Mouse (Mus musculus): ENCODE results near the gene St6galnac3. TPM values are rescaled to one million over a fixed set of nuclear protein-coding genes. Genes with fewer than 3 reads are reported as not detected.

St6galnac3 gene
- polyA plus RNA-seq, 1 experiment: not detected

GRCm38 (mm10) chr3:153610239-153610638 lies 114.7 kb downstream of the St6galnac3 start:
- no peak overlapping the region for H3K4me3 ChIP-seq (ENCODE audit: insufficient read depth, poor library complexity, severe bottlenecking)
- no peak overlapping the region for H3ac ChIP-seq (ENCODE audit: control insufficient read depth, insufficient read length, low read depth)
- no peaks in the 10 kb centered on the region for H3K36me3 ChIP-seq (ENCODE audit: control insufficient read depth, insufficient read depth)
- peaks cover 3% of the 10 kb centered on the region for H3K27me3 ChIP-seq (ENCODE audit: control insufficient read depth, insufficient read depth, insufficient read length)
- TF ChIP-seq CEBPB (IDR thresholded peaks at IDR 0.05; ENCODE audit: low read depth): no peak
- TF ChIP-seq USF1 (IDR thresholded peaks at IDR 0.05; ENCODE audit: low read depth): no peak
- TF ChIP-seq MAX (IDR thresholded peaks at IDR 0.05): no peak
- TF ChIP-seq MYOD1 (IDR thresholded peaks at IDR 0.05; ENCODE audit: control insufficient read depth, insufficient read length, low read depth): no peak
- TF ChIP-seq MYOG (IDR thresholded peaks at IDR 0.05; ENCODE audit: control insufficient read depth, extremely low read depth, insufficient read length): no peak
- no peak for TF ChIP-seq CTCF (IDR thresholded peaks at IDR 0.05; ENCODE audit: control insufficient read depth, insufficient read depth, insufficient read length)
- no peak for TF ChIP-seq FOSL1 (IDR thresholded peaks at IDR 0.05; ENCODE audit: insufficient read depth, low read length, poor library complexity, severe bottlenecking)
- H3K79me3 ChIP-seq (ENCODE audit: low read depth): no peaks in the 10 kb centered on the region
- no peaks in the 10 kb centered on the region for H3K79me2 ChIP-seq (ENCODE audit: control insufficient read depth, insufficient read depth)

- H3K4me3 ChIP-seq (ENCODE audit: insufficient read depth, poor library complexity, severe bottlenecking): no peak overlapping the region
- peaks cover 3% of the 10 kb centered on the region for H3K27me3 ChIP-seq (ENCODE audit: control insufficient read depth, insufficient read depth, insufficient read length)
- no peak overlapping the region for H3ac ChIP-seq (ENCODE audit: control insufficient read depth, insufficient read length, low read depth)
- H3K79me2 ChIP-seq (ENCODE audit: control insufficient read depth, insufficient read depth): no peaks in the 10 kb centered on the region
- H3K79me3 ChIP-seq (ENCODE audit: low read depth): no peaks in the 10 kb centered on the region
- TF ChIP-seq MAX (IDR thresholded peaks at IDR 0.05) (no peak), USF1 (IDR thresholded peaks at IDR 0.05; ENCODE audit: low read depth) (no peak), CEBPB (IDR thresholded peaks at IDR 0.05; ENCODE audit: low read depth) (no peak), MYOG (IDR thresholded peaks at IDR 0.05; ENCODE audit: control insufficient read depth, extremely low read depth, insufficient read length) (no peak), CTCF (IDR thresholded peaks at IDR 0.05; ENCODE audit: control insufficient read depth, insufficient read depth, insufficient read length) (no peak), MYOD1 (IDR thresholded peaks at IDR 0.05; ENCODE audit: control insufficient read depth, insufficient read length, low read depth) (no peak), FOSL1 (IDR thresholded peaks at IDR 0.05; ENCODE audit: insufficient read depth, low read length, poor library complexity, severe bottlenecking) (no peak)
- no peaks in the 10 kb centered on the region for H3K36me3 ChIP-seq (ENCODE audit: control insufficient read depth, insufficient read depth)
Measured at GRCm38 (mm10) chr3:153606331-153606730, 118.6 kb downstream of the St6galnac3 start.

GRCm38 (mm10) chr3:153605767-153606098 lies 119.2 kb downstream of the St6galnac3 start:
- peaks cover 3% of the 10 kb centered on the region for H3K27me3 ChIP-seq (ENCODE audit: control insufficient read depth, insufficient read depth, insufficient read length)
- H3K4me3 ChIP-seq (ENCODE audit: insufficient read depth, poor library complexity, severe bottlenecking): no peak overlapping the region
- H3ac ChIP-seq (ENCODE audit: control insufficient read depth, insufficient read length, low read depth): no peak overlapping the region
- TF ChIP-seq MAX (IDR thresholded peaks at IDR 0.05) (no peak), MYOD1 (IDR thresholded peaks at IDR 0.05; ENCODE audit: control insufficient read depth, insufficient read length, low read depth) (no peak), USF1 (IDR thresholded peaks at IDR 0.05; ENCODE audit: low read depth) (no peak), CTCF (IDR thresholded peaks at IDR 0.05; ENCODE audit: control insufficient read depth, insufficient read depth, insufficient read length) (no peak), FOSL1 (IDR thresholded peaks at IDR 0.05; ENCODE audit: insufficient read depth, low read length, poor library complexity, severe bottlenecking) (no peak), MYOG (IDR thresholded peaks at IDR 0.05; ENCODE audit: control insufficient read depth, extremely low read depth, insufficient read length) (no peak), CEBPB (IDR thresholded peaks at IDR 0.05; ENCODE audit: low read depth) (no peak)
- H3K36me3 ChIP-seq (ENCODE audit: control insufficient read depth, insufficient read depth): no peaks in the 10 kb centered on the region
- no peaks in the 10 kb centered on the region for H3K79me3 ChIP-seq (ENCODE audit: low read depth)
- no peaks in the 10 kb centered on the region for H3K79me2 ChIP-seq (ENCODE audit: control insufficient read depth, insufficient read depth)

DNA sequence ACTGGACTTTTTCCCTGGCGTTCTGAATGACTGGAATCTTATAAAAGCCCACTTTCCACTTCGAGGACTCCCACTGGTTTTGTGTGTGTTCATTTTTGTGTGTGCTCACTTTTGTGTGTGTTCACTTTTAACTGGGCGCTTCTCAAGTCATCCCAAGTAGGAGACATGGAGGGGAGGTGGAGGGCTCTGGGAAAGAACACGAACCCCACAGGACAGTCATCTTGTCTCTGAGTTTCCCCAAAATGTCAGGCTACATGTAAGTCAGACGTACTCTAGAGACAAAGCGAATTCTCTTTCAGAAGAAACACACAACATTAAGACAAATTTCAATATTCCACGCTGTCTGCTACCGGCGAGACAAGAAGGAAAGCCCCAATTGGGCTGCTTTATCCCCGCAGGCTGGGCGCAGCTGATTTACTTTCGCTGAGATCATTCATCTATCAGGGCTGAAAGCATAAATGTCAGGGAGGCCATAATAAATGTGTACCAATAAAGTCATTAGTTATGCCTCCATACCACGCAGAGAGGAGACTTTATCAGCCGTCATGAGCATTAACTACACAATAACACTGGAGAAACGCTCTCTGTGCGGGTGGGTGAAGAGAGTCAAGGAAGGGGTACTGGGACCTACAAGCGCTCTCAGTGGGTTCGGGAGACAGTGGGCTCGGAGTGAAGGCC lies 119.7 kb downstream of the St6galnac3 start:
- Histone ChIP-seq H3K4me3 (ENCODE audit: insufficient read depth, poor library complexity, severe bottlenecking) (no peak overlapping the region), H3ac (ENCODE audit: control insufficient read depth, insufficient read length, low read depth) (no peak overlapping the region), H3K79me2 (ENCODE audit: control insufficient read depth, insufficient read depth) (no peaks in the 10 kb centered on the region), H3K79me3 (ENCODE audit: low read depth) (no peaks in the 10 kb centered on the region), H3K36me3 (ENCODE audit: control insufficient read depth, insufficient read depth) (no peaks in the 10 kb centered on the region), H3K27me3 (ENCODE audit: control insufficient read depth, insufficient read depth, insufficient read length) (peaks cover 3% of the 10 kb centered on the region)
- TF ChIP-seq USF1 (IDR thresholded peaks at IDR 0.05; ENCODE audit: low read depth) (no peak), FOSL1 (IDR thresholded peaks at IDR 0.05; ENCODE audit: insufficient read depth, low read length, poor library complexity, severe bottlenecking) (no peak), MAX (IDR thresholded peaks at IDR 0.05) (no peak), MYOG (IDR thresholded peaks at IDR 0.05; ENCODE audit: control insufficient read depth, extremely low read depth, insufficient read length) (no peak), CTCF (IDR thresholded peaks at IDR 0.05; ENCODE audit: control insufficient read depth, insufficient read depth, insufficient read length) (no peak), MYOD1 (IDR thresholded peaks at IDR 0.05; ENCODE audit: control insufficient read depth, insufficient read length, low read depth) (no peak), CEBPB (IDR thresholded peaks at IDR 0.05; ENCODE audit: low read depth) (no peak)

- Histone ChIP-seq H3K79me3 (ENCODE audit: low read depth) (no peaks in the 10 kb centered on the region), H3K36me3 (ENCODE audit: control insufficient read depth, insufficient read depth) (no peaks in the 10 kb centered on the region), H3ac (ENCODE audit: control insufficient read depth, insufficient read length, low read depth) (no peak overlapping the region), H3K27me3 (ENCODE audit: control insufficient read depth, insufficient read depth, insufficient read length) (no peaks in the 10 kb centered on the region), H3K4me3 (ENCODE audit: insufficient read depth, poor library complexity, severe bottlenecking) (no peak overlapping the region), H3K79me2 (ENCODE audit: control insufficient read depth, insufficient read depth) (no peaks in the 10 kb centered on the region)
- no peak for TF ChIP-seq MYOG (IDR thresholded peaks at IDR 0.05; ENCODE audit: control insufficient read depth, extremely low read depth, insufficient read length)
- TF ChIP-seq CEBPB (IDR thresholded peaks at IDR 0.05; ENCODE audit: low read depth): no peak
- no peak for TF ChIP-seq MAX (IDR thresholded peaks at IDR 0.05)
- TF ChIP-seq CTCF (IDR thresholded peaks at IDR 0.05; ENCODE audit: control insufficient read depth, insufficient read depth, insufficient read length): no peak
- TF ChIP-seq FOSL1 (IDR thresholded peaks at IDR 0.05; ENCODE audit: insufficient read depth, low read length, poor library complexity, severe bottlenecking): no peak
- TF ChIP-seq MYOD1 (IDR thresholded peaks at IDR 0.05; ENCODE audit: control insufficient read depth, insufficient read length, low read depth): no peak
- TF ChIP-seq USF1 (IDR thresholded peaks at IDR 0.05; ENCODE audit: low read depth): no peak
Measured at GRCm38 (mm10) chr3:153599179-153599578, 125.8 kb downstream of the St6galnac3 start.
